Mouse (Mus musculus) inflammation-experienced regulatory T-cells (primary cell): Measurements from ENCODE around the gene Syce3. TPM values are rescaled to one million over a fixed set of nuclear protein-coding genes. Genes with fewer than 3 reads are reported as not detected.

Source experiments
- polyA plus RNA-seq, 2 experiments: library from polyadenylated mRNA; unstranded; fragments of 100-300 nt; shearing (Covaris generic); gene quantifications; one replicate each; pipeline ENCODE4 v1.2.1; 2017

Syce3 gene
- polyA plus RNA-seq: under 1 TPM in 1 of 2 experiments, not detected in 1; 0.62 TPM

GRCm38 (mm10) chr15:89410118-89410517, at the start of gene Syce3:
Syce3 (minus strand) TSS chr15:89410503.

GRCm38 (mm10) chr15:89453865-89454478, 43.7 kb upstream of the Syce3 start, which contains the start of gene Mapk8ip2:
Mapk8ip2 (plus strand) TSS chr15:89453913.

GRCm38 (mm10) chr15:89429352-89430221, 19.3 kb upstream of the Syce3 start, which contains the start of the genes C730034F03Rik, Gm44502 and Chkb:
C730034F03Rik (plus strand) TSS chr15:89429589.
Gm44502 (minus strand) TSS chr15:89429696.
Chkb (minus strand) TSS chr15:89429908.

GRCm38 (mm10) chr15:89425711-89426121, 15.4 kb upstream of the Syce3 start, which contains the start of gene Cpt1b:
Cpt1b (minus strand) TSS chr15:89425863.

GRCm38 (mm10) chr15:89384617-89385016, 25.7 kb downstream of the Syce3 start, which contains the start of gene Klhdc7b:
Klhdc7b (plus strand) TSS chr15:89384917.

GRCm38 (mm10) chr15:89378831-89379401, 31.4 kb downstream of the Syce3 start, which contains the start of gene Odf3b:
Odf3b (minus strand) TSS chr15:89379282.

GRCm38 (mm10) chr15:89376957-89377356, 33.3 kb downstream of the Syce3 start, which contains the start of gene Tymp:
Tymp (minus strand) TSS chr15:89377039.

GRCm38 (mm10) chr15:89373762-89374248, 36.5 kb downstream of the Syce3 start, which contains the start of gene Sco2:
Sco2 (minus strand) TSS chr15:89373846.

GRCm38 (mm10) chr15:89355241-89356187, 54.8 kb downstream of the Syce3 start, which contains the start of the genes Lmf2 and Ncaph2:
Lmf2 (minus strand) TSS chr15:89355659.
Ncaph2 (plus strand) TSS chr15:89355719.

Other genes with a start within 250 kb of the Syce3 start
- gene Plxnb2, start 229.7 kb downstream of the Syce3 start, polyA plus RNA-seq: 1 to 10 TPM; 2.3 to 6.2 TPM
- 10 to 100 TPM; 36.9 to 42.4 TPM for gene Dennd6b, start 214.0 kb downstream of the Syce3 start, polyA plus RNA-seq
- gene Ppp6r2, start 198.9 kb downstream of the Syce3 start, polyA plus RNA-seq: 10 to 100 TPM; 19.8 to 22.8 TPM
- 100 to 1,000 TPM; 183 to 186 TPM for gene Sbf1, start 95.2 kb downstream of the Syce3 start, polyA plus RNA-seq
- gene Adm2, start 87.8 kb downstream of the Syce3 start, polyA plus RNA-seq: not detected
- gene Miox, start 76.1 kb downstream of the Syce3 start, polyA plus RNA-seq: not detected
- 10 to 100 TPM; 57.0 to 69.5 TPM for gene Lmf2, start 54.8 kb downstream of the Syce3 start, polyA plus RNA-seq
- 100 to 1,000 TPM; 139 to 146 TPM for gene Ncaph2, start 54.8 kb downstream of the Syce3 start, polyA plus RNA-seq
- 10 to 100 TPM in 1 of 2 experiments, 1 to 10 TPM in 1; 7.7 to 19.2 TPM for gene Sco2, start 36.7 kb downstream of the Syce3 start, polyA plus RNA-seq
- 1 to 10 TPM; 1.5 to 1.8 TPM for gene Tymp, start 33.5 kb downstream of the Syce3 start, polyA plus RNA-seq
- 1 to 10 TPM in 1 of 2 experiments, under 1 TPM in 1; 0.71 to 1.4 TPM for gene Odf3b, start 31.2 kb downstream of the Syce3 start, polyA plus RNA-seq
- under 1 TPM; 0.13 to 0.83 TPM for gene Klhdc7b, start 25.6 kb downstream of the Syce3 start, polyA plus RNA-seq
- gene Cpt1b, start 15.4 kb upstream of the Syce3 start, polyA plus RNA-seq: 1 to 10 TPM in 1 of 2 experiments, under 1 TPM in 1; 0.64 to 1.6 TPM
- gene C730034F03Rik, start 19.1 kb upstream of the Syce3 start, polyA plus RNA-seq: 1 to 10 TPM; 3.3 to 6.9 TPM
- gene Gm44502, start 19.2 kb upstream of the Syce3 start, polyA plus RNA-seq: not detected
- gene Chkb, start 19.4 kb upstream of the Syce3 start, polyA plus RNA-seq: 100 to 1,000 TPM; 103 to 119 TPM
- under 1 TPM; 0.27 to 0.86 TPM for gene Mapk8ip2, start 43.4 kb upstream of the Syce3 start, polyA plus RNA-seq
- 10 to 100 TPM; 19.2 to 22.1 TPM for gene Arsa, start 66.9 kb upstream of the Syce3 start, polyA plus RNA-seq
- under 1 TPM; 0.06 to 0.13 TPM for gene Shank3, start 89.1 kb upstream of the Syce3 start, polyA plus RNA-seq
- not detected for gene Acr, start 157.8 kb upstream of the Syce3 start, polyA plus RNA-seq
- 1 to 10 TPM; 1.1 to 2.5 TPM for gene Rabl2, start 181.4 kb upstream of the Syce3 start, polyA plus RNA-seq